Mouse (Mus musculus) small intestine, adult 2 months (tissue): ENCODE measurements around the gene Pink1. TPM values are rescaled to one million over a fixed set of nuclear protein-coding genes. Genes with fewer than 3 reads are reported as not detected.

Experiments
- H3K27ac ChIP-seq: fragments of 200-500 bp; 2 replicates; pipeline ENCODE4 v1.5.1; 2012; ENCODE audit warnings: low read depth, low read length, control low read depth, inconsistent platforms; ENCODE audit not compliant: insufficient read depth
- H3K27me3 ChIP-seq: fragments of 200-500 bp; 2 replicates; pipeline ENCODE4 v1.6.1; 2012; ENCODE audit warnings: mild to moderate bottlenecking, moderate library complexity, low read length, inconsistent platforms; ENCODE audit not compliant: control insufficient read depth, insufficient read depth
- H3K36me3 ChIP-seq: fragments of 200-500 bp; 2 replicates; pipeline ENCODE4 v1.6.1; 2012; ENCODE audit warnings: mild to moderate bottlenecking, low read length, control low read depth, inconsistent platforms; ENCODE audit not compliant: control insufficient read depth, insufficient read depth
- H3K4me1 ChIP-seq: fragments of 200-500 bp; 2 replicates; pipeline ENCODE4 v1.6.1; 2012; ENCODE audit warnings: low read length, inconsistent platforms, mixed read lengths; ENCODE audit not compliant: control insufficient read depth, insufficient read depth, insufficient read length
- H3K4me3 ChIP-seq: fragments of 200-500 bp; 2 replicates; pipeline ENCODE4 v1.5.1; 2012; ENCODE audit warnings: low read depth, mild to moderate bottlenecking, control low read depth, inconsistent platforms, low read length, moderate library complexity
- CTCF ChIP-seq: fragments of 200-500 bp; IDR thresholded peaks from 2 replicates; pipeline ENCODE4 v1.5.1; 2012; ENCODE audit warnings: low read depth, mild to moderate bottlenecking, control low read depth, inconsistent platforms, low read length, moderate library complexity, mixed read lengths; ENCODE audit not compliant: insufficient replicate concordance, insufficient read length; ENCODE audit errors: extremely low read depth
- POLR2A ChIP-seq: fragments of 200-500 bp; IDR thresholded peaks from 2 replicates; pipeline ENCODE4 v1.6.1; 2012; ENCODE audit warnings: low read depth, mild to moderate bottlenecking, control low read depth, inconsistent platforms, low read length, moderate library complexity
- WGBS: fragments of 180-500 bp; shearing (Covaris S2); methylation state at CpG from one replicate; pipeline ENCODE4 v1.1.7; 2018; 5-methylcytosine and 5-hydroxymethylcytosine counted together
- polyA plus RNA-seq: library from polyadenylated mRNA; depleted of rRNA; stranded (reverse); fragments of >200 nt; gene quantifications from 2 replicates; pipeline ENCODE4 v1.2.3, GENCODE M21; 2012; rRNA removed

The Pink1 gene
- polyA plus RNA-seq, 1 experiment = 134 TPM

GRCm38 (mm10) chr4:138288691-138289090 is 37.4 kb downstream of the Pink1 start:
- Histone ChIP-seq H3K4me1 (peaks cover 12% of the 10 kb centered on the region), H3K4me3 (no peak overlapping the region), H3K36me3 (no peaks in the 10 kb centered on the region), H3K27me3 (no peaks in the 10 kb centered on the region), H3K27ac (no peak overlapping the region)
- 87% methylated on average over 7 of the region's 7 CpGs for WGBS
- TF ChIP-seq POLR2A = no peak
- no peak for TF ChIP-seq CTCF

- TF ChIP-seq CTCF (no peak), POLR2A (no peak)
- Histone ChIP-seq H3K4me3 (no peak overlapping the region), H3K27ac (no peak overlapping the region), H3K27me3 (no peaks in the 10 kb centered on the region), H3K36me3 (no peaks in the 10 kb centered on the region), H3K4me1 (peaks cover 1% of the 10 kb centered on the region; the same call in 1 of the 2 replicates)
- WGBS = 58% methylated on average over 12 of the region's 12 CpGs
Observed at GRCm38 (mm10) chr4:138286411-138286810, 39.7 kb downstream of the Pink1 start.

GRCm38 (mm10) chr4:138282834-138283233 is 43.3 kb downstream of the Pink1 start:
- H3K27me3 ChIP-seq = no peaks in the 10 kb centered on the region
- no peak overlapping the region for H3K27ac ChIP-seq
- 20% methylated on average over 4 of the region's 4 CpGs for whole genome bisulfite sequencing
- no peak overlapping the region for H3K4me3 ChIP-seq
- H3K4me1 ChIP-seq = no peaks in the 10 kb centered on the region
- TF ChIP-seq POLR2A = no peak
- peak; percentile 99; the same call in 1 of the 2 replicates for TF ChIP-seq CTCF
- H3K36me3 ChIP-seq = no peaks in the 10 kb centered on the region

- Histone ChIP-seq H3K27me3 (no peaks in the 10 kb centered on the region), H3K4me3 (no peak overlapping the region), H3K36me3 (no peaks in the 10 kb centered on the region), H3K4me1 (no peaks in the 10 kb centered on the region), H3K27ac (no peak overlapping the region)
- TF ChIP-seq POLR2A (no peak), CTCF (no peak)
- 67% methylated on average over 7 of the region's 7 CpGs for WGBS
Observed at GRCm38 (mm10) chr4:138278346-138278745, 47.8 kb downstream of the Pink1 start.

GRCm38 (mm10) chr4:138272011-138272997 is 53.8 kb downstream of the Pink1 start:
- Histone ChIP-seq H3K4me1 (peaks cover 7% of the 10 kb centered on the region; the same call in 1 of the 2 replicates), H3K27ac (no peak overlapping the region), H3K36me3 (no peaks in the 10 kb centered on the region), H3K27me3 (no peaks in the 10 kb centered on the region), H3K4me3 (no peak overlapping the region)
- WGBS = 58% methylated on average over 14 of the region's 14 CpGs
- no peak for TF ChIP-seq POLR2A
- no peak for TF ChIP-seq CTCF

- H3K36me3 ChIP-seq = no peaks in the 10 kb centered on the region
- H3K4me1 ChIP-seq = peaks cover 8% of the 10 kb centered on the region; the same call in 1 of the 2 replicates
- WGBS = 26% methylated on average over 10 of the region's 10 CpGs
- no peak for TF ChIP-seq POLR2A
- TF ChIP-seq CTCF = no peak
- no peaks in the 10 kb centered on the region for H3K27me3 ChIP-seq
- H3K27ac ChIP-seq = no peak overlapping the region
- no peak overlapping the region for H3K4me3 ChIP-seq
Observed at GRCm38 (mm10) chr4:138267869-138268268, 58.2 kb downstream of the Pink1 start.

Other genes with a start within 250 kb of the Pink1 start
- gene Hp1bp3, start 110.0 kb downstream of the Pink1 start, polyA plus RNA-seq = 8.4 and 19.6 TPM in 2 replicates
- 0.41 and 0.79 TPM in 2 replicates for gene Sh2d5, start 75.9 kb downstream of the Pink1 start, polyA plus RNA-seq
- 0.11 and 0.19 TPM in 2 replicates for gene Kif17, start 75.9 kb downstream of the Pink1 start, polyA plus RNA-seq
- 150 and 244 TPM in 2 replicates for gene Ddost, start 21.6 kb downstream of the Pink1 start, polyA plus RNA-seq
- 218 and 419 TPM in 2 replicates for gene Cda, start 41.7 kb upstream of the Pink1 start, polyA plus RNA-seq
- 0.08 TPM in 1 of 2 replicates, not detected in the other for gene Fam43b, start 70.2 kb upstream of the Pink1 start, polyA plus RNA-seq
- 21.1 and 29.5 TPM in 2 replicates for gene Mul1, start 108.4 kb upstream of the Pink1 start, polyA plus RNA-seq
- gene Camk2n1, start 128.0 kb upstream of the Pink1 start, polyA plus RNA-seq = 38.7 and 93.9 TPM in 2 replicates